Mouse (Mus musculus) liver, adult 2 months (tissue): Measurements from ENCODE around the gene Cdh4. TPM values are rescaled to one million over a fixed set of nuclear protein-coding genes. Genes with fewer than 3 reads are reported as not detected.

Source experiments
- DNase-seq: peaks from one replicate; pipeline ENCODE4 v3.0.0-alpha.2; 2011; ENCODE audit warnings: low read depth, low spot score; ENCODE audit errors: extremely low read depth
- H3K27ac ChIP-seq: fragments of 200-500 bp; replicated peaks from 2 replicates; pipeline ENCODE4 v1.5.1; 2012; ENCODE audit warnings: low read depth, mild to moderate bottlenecking, control low read depth, inconsistent platforms, low read length; ENCODE audit not compliant: insufficient read depth
- H3K27me3 ChIP-seq: fragments of 200-500 bp; 2 replicates; pipeline ENCODE4 v1.6.1; 2012; ENCODE audit warnings: mild to moderate bottlenecking, moderate library complexity, low read length, inconsistent platforms; ENCODE audit not compliant: control insufficient read depth, insufficient read depth
- H3K36me3 ChIP-seq: fragments of 200-500 bp; 2 replicates; pipeline ENCODE4 v1.6.1; 2012; ENCODE audit warnings: low read length, inconsistent platforms; ENCODE audit not compliant: control insufficient read depth, insufficient read depth
- H3K4me1 ChIP-seq: fragments of 200-500 bp; 2 replicates; pipeline ENCODE4 v1.6.1; 2011; ENCODE audit warnings: low read length; ENCODE audit not compliant: control insufficient read depth, insufficient read depth
- H3K4me3 ChIP-seq: fragments of 200-500 bp; 2 replicates; pipeline ENCODE4 v1.5.1; 2011; ENCODE audit warnings: low read depth, mild to moderate bottlenecking, control low read depth, low read length, moderate library complexity; ENCODE audit not compliant: insufficient read depth
- H3K79me2 ChIP-seq: fragments of 200-500 bp; 2 replicates; pipeline ENCODE4 v1.6.1; 2012; ENCODE audit warnings: inconsistent platforms, mild to moderate bottlenecking, low read length, moderate library complexity; ENCODE audit not compliant: control insufficient read depth, insufficient read depth
- H3K9ac ChIP-seq: fragments of 200-500 bp; 2 replicates; pipeline ENCODE4 v1.6.1; 2012; ENCODE audit warnings: low read depth, mild to moderate bottlenecking, control low read depth, inconsistent platforms, low read length
- CTCF ChIP-seq: fragments of 200-500 bp; IDR thresholded peaks from 2 replicates; pipeline ENCODE4 v1.5.1; 2011; ENCODE audit warnings: low read depth, low read length, control low read depth
- POLR2A ChIP-seq: fragments of 200-500 bp; IDR thresholded peaks from 2 replicates; pipeline ENCODE4 v1.6.1; 2011; ENCODE audit warnings: low read length, control low read depth; ENCODE audit not compliant: insufficient read depth; ENCODE audit errors: extremely low read depth
- WGBS: fragments of 180-500 bp; shearing (Covaris S2); methylation state at CpG from one replicate; pipeline ENCODE4 v1.1.7; 2018; 5-methylcytosine and 5-hydroxymethylcytosine counted together
- polyA plus RNA-seq: library from polyadenylated mRNA; depleted of rRNA; stranded (reverse); fragments of >200 nt; gene quantifications from 2 replicates; pipeline ENCODE4 v1.2.3, GENCODE M21; 2012
- total RNA-seq: library from RNA; depleted of rRNA; stranded (reverse); fragments of >200 nt; gene quantifications from 2 replicates; pipeline ENCODE4 v1.2.3, GENCODE M21; 2014

Cdh4 gene
- total and polyA plus RNA-seq, 2 experiments, result 0.18 to 0.37 TPM

DNA sequence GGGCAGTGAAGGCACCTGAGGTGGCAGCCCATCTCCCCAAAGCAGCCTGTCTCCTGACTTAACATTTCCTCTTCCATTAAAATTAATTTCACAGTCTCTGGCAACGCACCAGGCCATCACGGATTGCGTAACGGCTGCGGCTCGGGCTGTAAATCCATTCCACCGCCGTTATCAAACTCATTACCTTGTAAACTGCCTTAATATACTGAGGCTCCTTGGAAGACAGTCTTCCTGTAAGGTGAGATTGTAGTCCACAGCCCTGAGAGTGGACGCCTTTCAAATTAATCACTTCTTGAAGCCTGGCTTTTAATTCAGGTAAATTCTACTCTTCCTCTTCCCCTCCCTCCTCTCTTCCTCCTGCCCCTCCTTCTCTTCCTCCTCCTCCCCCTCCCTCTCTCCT is 74.3 kb downstream of the Cdh4 start:
- H3K9ac ChIP-seq, result no peak overlapping the region
- no peak overlapping the region for H3K27ac ChIP-seq
- no peaks in the 10 kb centered on the region for H3K27me3 ChIP-seq
- H3K36me3 ChIP-seq, result no peaks in the 10 kb centered on the region
- no peak for DNase-seq
- no peaks in the 10 kb centered on the region for H3K79me2 ChIP-seq
- no peak for TF ChIP-seq CTCF
- TF ChIP-seq POLR2A, result no peak
- no peak overlapping the region for H3K4me3 ChIP-seq
- no peaks in the 10 kb centered on the region for H3K4me1 ChIP-seq
- WGBS, result 84% methylated on average over 9 of the region's 9 CpGs

DNA sequence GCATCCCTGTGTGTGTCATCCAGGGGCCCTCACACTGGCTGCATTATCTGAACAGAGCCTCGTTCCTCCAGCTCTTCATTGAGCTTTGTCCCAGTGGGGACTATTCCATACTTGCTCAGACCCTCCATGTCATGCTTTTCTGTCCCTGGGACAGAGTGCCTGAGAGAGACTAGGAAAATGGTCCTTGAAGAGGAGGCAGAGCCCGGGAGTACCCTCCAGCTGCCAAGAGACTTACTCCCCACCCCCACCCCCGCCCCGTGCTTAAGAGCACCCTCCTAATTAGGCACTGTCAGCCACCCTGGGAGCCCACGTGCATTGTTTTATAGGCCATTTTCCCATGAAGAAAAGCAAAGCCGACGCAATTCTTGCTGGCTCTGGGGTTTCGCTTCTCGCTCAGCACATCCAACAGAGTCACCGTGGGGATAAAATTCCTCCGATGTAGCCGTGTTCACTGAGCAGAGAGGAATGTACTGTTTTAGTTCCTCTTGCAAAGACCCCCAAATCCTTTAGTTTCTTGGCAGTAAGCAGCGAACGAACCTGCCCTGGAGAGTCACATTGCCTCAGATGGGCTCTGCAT is 76.3 kb downstream of the Cdh4 start:
- Histone ChIP-seq H3K9ac (no peak overlapping the region), H3K4me1 (no peaks in the 10 kb centered on the region), H3K4me3 (no peak overlapping the region), H3K79me2 (no peaks in the 10 kb centered on the region), H3K36me3 (no peaks in the 10 kb centered on the region), H3K27ac (no peak overlapping the region), H3K27me3 (no peaks in the 10 kb centered on the region)
- TF ChIP-seq CTCF (no peak), POLR2A (no peak)
- DNase-seq, result no peak
- WGBS, result 73% methylated on average over 14 of the region's 14 CpGs

DNA sequence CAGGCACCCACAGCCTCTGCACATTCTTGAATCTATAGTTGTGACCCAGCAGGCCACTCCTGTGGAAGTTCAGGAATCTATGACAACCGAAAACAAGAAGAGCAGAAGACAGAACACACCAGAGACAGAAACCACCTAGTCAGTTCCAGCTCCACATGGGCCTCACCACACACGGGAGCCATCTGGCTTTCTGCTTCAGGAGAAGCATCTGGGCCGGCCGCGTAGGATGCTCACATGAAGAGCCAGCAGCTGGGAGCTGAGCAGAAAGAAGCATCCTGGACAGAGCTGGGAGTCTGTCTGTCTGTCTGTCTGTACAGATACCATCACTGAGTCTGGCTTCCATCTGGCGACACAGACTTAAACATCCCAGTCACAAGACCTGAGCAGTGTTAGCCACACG is 76.9 kb downstream of the Cdh4 start:
- H3K27ac ChIP-seq, result no peak overlapping the region
- no peak for TF ChIP-seq CTCF
- TF ChIP-seq POLR2A, result no peak
- WGBS, result 94% methylated on average over 7 of the region's 7 CpGs

DNA sequence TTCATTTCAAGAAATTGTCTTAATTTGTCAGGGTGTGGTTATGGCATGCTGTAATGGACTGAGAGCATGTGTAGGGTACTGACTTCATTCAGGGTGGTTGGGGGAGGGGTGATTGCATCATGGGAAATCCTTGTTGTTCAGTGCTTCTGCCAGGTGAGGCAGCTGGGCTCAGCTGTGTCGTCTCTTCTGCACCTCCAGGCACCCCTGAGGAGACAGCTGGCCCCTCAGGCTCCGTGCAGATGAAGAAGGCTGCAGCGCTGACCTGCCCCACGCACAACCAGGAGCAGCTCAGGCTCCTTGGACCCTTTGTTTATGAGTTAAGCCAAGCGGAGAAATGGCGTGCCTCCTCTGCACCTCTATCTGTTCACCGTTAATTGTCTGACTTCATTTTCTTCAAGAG is 77.7 kb downstream of the Cdh4 start:
- 75% methylated on average over 7 of the region's 7 CpGs for WGBS
- Histone ChIP-seq H3K36me3 (no peaks in the 10 kb centered on the region), H3K27ac (no peak overlapping the region), H3K79me2 (no peaks in the 10 kb centered on the region), H3K27me3 (no peaks in the 10 kb centered on the region), H3K4me3 (no peak overlapping the region), H3K9ac (no peak overlapping the region), H3K4me1 (no peaks in the 10 kb centered on the region)
- TF ChIP-seq CTCF (no peak), POLR2A (no peak)
- no peak for DNase-seq

More for the DNA sequence above, 76.9 kb downstream of the Cdh4 start:
- DNase-seq, result no peak
- Histone ChIP-seq H3K27me3 (no peaks in the 10 kb centered on the region), H3K79me2 (no peaks in the 10 kb centered on the region), H3K9ac (no peak overlapping the region), H3K4me1 (no peaks in the 10 kb centered on the region), H3K36me3 (no peaks in the 10 kb centered on the region), H3K4me3 (no peak overlapping the region)

DNA sequence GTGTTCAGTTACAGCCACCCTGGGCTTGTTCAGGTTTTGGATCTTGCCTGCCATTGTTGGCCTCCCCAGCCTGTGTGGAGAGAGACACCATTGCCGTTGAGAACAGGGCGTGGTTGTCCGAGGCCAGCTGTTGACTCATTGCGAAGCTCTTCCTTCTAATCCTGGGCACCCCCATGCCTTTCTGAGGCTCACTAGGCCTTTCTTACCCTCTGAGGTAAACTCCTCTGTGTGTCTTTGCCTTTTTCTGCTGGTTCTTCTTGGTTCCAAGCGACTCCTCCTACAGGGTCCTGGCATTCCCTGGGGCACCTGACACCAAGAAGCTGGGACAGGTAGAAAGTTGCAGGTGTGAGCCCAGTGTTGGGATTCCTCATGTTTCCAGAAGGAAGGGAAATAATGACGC is 78.7 kb downstream of the Cdh4 start:
- Histone ChIP-seq H3K4me1 (no peaks in the 10 kb centered on the region), H3K27ac (no peak overlapping the region), H3K79me2 (no peaks in the 10 kb centered on the region), H3K36me3 (no peaks in the 10 kb centered on the region), H3K9ac (no peak overlapping the region), H3K4me3 (no peak overlapping the region), H3K27me3 (no peaks in the 10 kb centered on the region)
- no peak for DNase-seq
- 86% methylated on average over 6 of the region's 6 CpGs for WGBS
- TF ChIP-seq POLR2A (no peak), CTCF (no peak)

GRCm38 (mm10) chr2:179521444-179521843 is 79.2 kb downstream of the Cdh4 start:
- TF ChIP-seq POLR2A (no peak), CTCF (no peak)
- Histone ChIP-seq H3K27me3 (no peaks in the 10 kb centered on the region), H3K27ac (no peak overlapping the region), H3K79me2 (no peaks in the 10 kb centered on the region), H3K36me3 (no peaks in the 10 kb centered on the region), H3K4me1 (no peaks in the 10 kb centered on the region), H3K4me3 (no peak overlapping the region), H3K9ac (no peak overlapping the region)
- DNase-seq, result no peak
- 81% methylated on average over 5 of the region's 5 CpGs for WGBS
